Mouse (Mus musculus) thymus, adult 2 months (tissue): ENCODE measurements around the gene Svbp. TPM values are rescaled to one million over a fixed set of nuclear protein-coding genes. Genes with fewer than 3 reads are reported as not detected.

Experiments
- DNase-seq: peaks from one replicate; pipeline ENCODE4 v3.0.0; 2021
- H3K27ac ChIP-seq: fragments of 200-500 bp; 2 replicates; pipeline ENCODE4 v1.5.1; 2012; ENCODE audit warnings: low read length, control low read depth; ENCODE audit not compliant: control insufficient read depth, insufficient read depth
- H3K27me3 ChIP-seq: fragments of 200-500 bp; 2 replicates; pipeline ENCODE4 v1.6.1; 2012; ENCODE audit warnings: mild to moderate bottlenecking, low read length, moderate library complexity, mixed read lengths; ENCODE audit not compliant: control insufficient read depth, insufficient read depth
- H3K36me3 ChIP-seq: fragments of 200-500 bp; 2 replicates; pipeline ENCODE4 v1.6.1; 2012; ENCODE audit warnings: mild to moderate bottlenecking, low read length, moderate library complexity; ENCODE audit not compliant: control insufficient read depth, insufficient read depth
- H3K4me1 ChIP-seq: fragments of 200-500 bp; replicated peaks from 2 replicates; pipeline ENCODE4 v1.6.1; 2012; ENCODE audit warnings: low read length; ENCODE audit not compliant: control insufficient read depth, insufficient read depth
- H3K4me3 ChIP-seq: fragments of 200-500 bp; 2 replicates; pipeline ENCODE4 v1.5.1; 2012; ENCODE audit warnings: mild to moderate bottlenecking, low read length, control low read depth, moderate library complexity; ENCODE audit not compliant: control insufficient read depth, insufficient read depth
- CTCF ChIP-seq: fragments of 200-500 bp; IDR thresholded peaks from 2 replicates; pipeline ENCODE4 v1.5.1; 2012; ENCODE audit warnings: mild to moderate bottlenecking, control low read depth, low read length, moderate library complexity, borderline replicate concordance; ENCODE audit not compliant: control insufficient read depth, poor library complexity, insufficient read depth; ENCODE audit errors: extremely low read depth
- POLR2A ChIP-seq: fragments of 200-500 bp; IDR thresholded peaks from 2 replicates; pipeline ENCODE4 v1.6.1; 2012; ENCODE audit warnings: mild to moderate bottlenecking, low read length, control low read depth, moderate library complexity; ENCODE audit not compliant: control insufficient read depth, poor library complexity, insufficient read depth; ENCODE audit errors: extremely low read depth
- WGBS: fragments of 180-500 bp; shearing (Covaris S2); methylation state at CpG from one replicate; pipeline ENCODE4 v1.1.7; 2018; 5-methylcytosine and 5-hydroxymethylcytosine counted together
- polyA plus RNA-seq: library from polyadenylated mRNA; depleted of rRNA; stranded (reverse); fragments of >200 nt; gene quantifications from 2 replicates; pipeline ENCODE4 v1.2.3, GENCODE M21; 2012

Gene Svbp
- polyA plus RNA-seq, 1 experiment, result 59.8 TPM

DNA sequence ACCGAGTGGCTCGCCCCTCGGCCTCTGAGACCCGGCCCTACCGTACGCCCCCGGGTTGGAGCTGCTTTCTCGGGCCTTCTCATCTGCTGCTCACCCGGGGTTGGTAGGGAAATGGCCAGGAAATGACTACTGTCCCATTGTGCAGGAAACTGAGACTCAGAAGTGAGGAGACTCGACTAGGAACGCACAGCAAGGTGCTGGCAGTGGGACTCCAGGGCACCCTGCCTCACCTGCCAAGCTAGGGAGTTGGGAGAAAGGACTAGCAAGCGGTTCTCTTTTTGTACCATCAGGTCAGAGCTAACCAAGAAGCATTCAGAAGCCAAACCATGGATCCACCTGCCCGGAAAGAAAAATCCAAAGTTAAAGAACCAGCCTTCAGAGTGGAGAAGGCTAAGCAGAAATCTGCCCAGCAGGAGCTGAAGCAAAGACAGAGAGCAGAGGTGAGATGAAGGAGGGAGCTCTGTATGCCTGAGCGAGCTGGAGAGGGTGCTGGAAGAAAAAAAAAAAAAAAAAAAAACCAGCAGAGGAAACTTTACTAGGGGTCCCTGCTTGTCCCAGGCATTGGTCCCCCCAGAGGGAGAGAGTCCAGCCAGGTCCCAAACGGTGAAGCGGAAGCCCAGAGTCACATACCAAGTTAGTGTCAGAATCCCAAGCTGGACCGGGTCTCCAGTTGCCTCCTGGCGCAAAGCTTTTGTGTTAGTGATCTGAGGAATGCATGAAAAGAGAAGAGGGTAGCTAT is 645 bp downstream of the Svbp start:
- DNase-seq, result peak; percentile 44
- TF ChIP-seq CTCF, result no peak
- no peak for TF ChIP-seq POLR2A
- Histone ChIP-seq H3K27ac (no peak overlapping the region), H3K4me1 (peaks cover 9% of the 10 kb centered on the region), H3K4me3 (peak overlapping the region; percentile 78), H3K36me3 (peaks cover under 1% of the 10 kb centered on the region; the same call in 1 of the 2 replicates), H3K27me3 (no peaks in the 10 kb centered on the region)
- WGBS, result 23% methylated on average over 18 of the region's 18 CpGs

DNA sequence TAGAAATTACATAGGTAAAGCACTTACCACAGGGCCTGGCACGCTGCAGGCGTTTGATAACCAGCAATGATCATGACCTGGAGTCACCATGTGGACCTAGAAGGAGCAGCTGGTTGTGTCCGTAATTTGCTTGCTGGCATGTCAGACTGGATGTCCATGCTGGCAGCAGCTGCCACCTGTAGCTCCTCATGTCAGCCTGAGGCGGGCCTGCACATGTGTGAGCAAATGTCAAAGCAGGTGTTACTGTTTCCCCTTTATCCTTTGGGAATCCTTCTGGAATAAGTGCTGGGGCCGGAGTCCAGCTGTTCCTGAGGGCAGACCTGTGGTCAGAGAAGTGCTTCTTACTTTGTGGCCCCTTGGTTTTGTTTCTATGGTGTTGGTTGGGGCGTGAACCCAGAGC is 3.0 kb downstream of the Svbp start:
- TF ChIP-seq CTCF, result no peak
- TF ChIP-seq POLR2A, result no peak
- peaks cover 6% of the 10 kb centered on the region; the same call in 1 of the 2 replicates for H3K36me3 ChIP-seq
- no peak overlapping the region for H3K27ac ChIP-seq
- WGBS, result 96% methylated on average over 6 of the region's 6 CpGs
- H3K4me1 ChIP-seq, result peaks cover 9% of the 10 kb centered on the region
- no peak overlapping the region for H3K4me3 ChIP-seq
- no peak for DNase-seq
- H3K27me3 ChIP-seq, result no peaks in the 10 kb centered on the region

- TF ChIP-seq CTCF (no peak), POLR2A (no peak)
- Histone ChIP-seq H3K36me3 (peaks cover 6% of the 10 kb centered on the region; the same call in 1 of the 2 replicates), H3K4me1 (no peaks in the 10 kb centered on the region), H3K27ac (no peak overlapping the region), H3K4me3 (no peak overlapping the region), H3K27me3 (no peaks in the 10 kb centered on the region)
- peak; percentile 51 for DNase-seq
- 28% methylated on average over 8 of the region's 8 CpGs for WGBS
Observed at GRCm38 (mm10) chr4:119204672-119205071, 9.6 kb downstream of the Svbp start.

GRCm38 (mm10) chr4:119216667-119217066 is 21.6 kb downstream of the Svbp start:
- Histone ChIP-seq H3K4me3 (no peak overlapping the region), H3K27me3 (no peaks in the 10 kb centered on the region), H3K36me3 (no peaks in the 10 kb centered on the region), H3K4me1 (no peaks in the 10 kb centered on the region), H3K27ac (no peak overlapping the region)
- TF ChIP-seq POLR2A (no peak), CTCF (no peak)
- 78% methylated on average over 8 of the region's 8 CpGs for WGBS
- DNase-seq, result no peak

DNA sequence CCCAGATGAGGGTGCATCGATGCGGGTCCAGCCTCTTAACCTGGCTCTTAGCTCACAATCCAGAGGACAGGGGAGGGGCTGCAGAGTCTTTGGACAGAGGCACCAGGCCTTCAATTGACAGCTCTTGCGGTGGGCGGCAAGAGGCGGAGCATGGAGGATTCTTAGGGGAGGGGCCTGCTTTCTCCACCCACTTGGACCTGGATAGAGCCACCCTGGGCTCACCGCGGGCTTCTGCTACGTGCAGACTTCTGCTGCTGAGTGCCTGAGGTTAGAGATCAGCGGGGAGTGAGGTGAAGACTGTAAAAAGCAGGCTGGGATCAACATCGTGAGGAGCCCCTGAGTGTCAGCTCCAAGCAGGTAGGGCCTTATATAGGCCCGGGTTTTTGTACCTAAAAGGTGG is 23.1 kb downstream of the Svbp start, which contains the start of gene Tmem269:
Gene Tmem269, minus strand, starts transcription at position 49 of the 400 bp plus-strand sequence.
- Histone ChIP-seq H3K4me3 (no peak within 1 kb of the TSS), H3K27ac (no peak within 1 kb of the TSS), H3K27me3 (no peaks in the 10 kb centered on the region), H3K36me3 (no peaks in the 10 kb centered on the region), H3K4me1 (no peaks in the 10 kb centered on the region)
- DNase-seq, result no peak
- no peak for TF ChIP-seq POLR2A
- TF ChIP-seq CTCF, result no peak
- WGBS, result 48% methylated on average over 11 of the region's 11 CpGs

DNA sequence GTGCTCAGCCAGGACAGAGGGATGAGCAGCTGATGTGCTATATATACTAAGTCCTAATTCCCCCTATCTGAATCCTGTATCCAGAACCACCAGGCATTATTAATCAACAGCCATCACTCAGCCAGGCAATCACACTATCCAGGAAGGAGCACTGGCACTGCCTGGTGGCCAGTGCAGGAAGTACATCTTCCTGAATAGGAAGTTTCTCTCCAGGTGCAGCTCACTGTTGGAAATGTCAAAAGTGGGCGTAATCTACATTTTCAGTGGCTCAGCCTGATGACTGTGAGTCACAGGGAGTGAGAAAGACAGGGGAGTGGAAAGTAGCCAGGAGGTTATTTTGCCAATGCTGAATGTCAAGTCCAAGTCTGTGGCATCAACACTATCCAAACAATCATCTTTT is 28.6 kb downstream of the Svbp start:
- peaks cover 14% of the 10 kb centered on the region for H3K36me3 ChIP-seq
- TF ChIP-seq CTCF (no peak), POLR2A (no peak)
- 85% methylated on average over 1 of the region's 1 CpGs for WGBS

More for the DNA sequence above, 28.6 kb downstream of the Svbp start:
- no peaks in the 10 kb centered on the region for H3K4me1 ChIP-seq
- peak; percentile 14 for DNase-seq
- no peak overlapping the region for H3K4me3 ChIP-seq
- H3K27me3 ChIP-seq, result no peaks in the 10 kb centered on the region
- no peak overlapping the region for H3K27ac ChIP-seq
